Mouse (Mus musculus): ENCODE measurements around the gene Vps11.
"Not testable (repeated sequence)": the region's sequence is repeated elsewhere in the genome, so short reads cannot be mapped to it uniquely, and the experiment has no call there.

Vps11 gene

DNA sequence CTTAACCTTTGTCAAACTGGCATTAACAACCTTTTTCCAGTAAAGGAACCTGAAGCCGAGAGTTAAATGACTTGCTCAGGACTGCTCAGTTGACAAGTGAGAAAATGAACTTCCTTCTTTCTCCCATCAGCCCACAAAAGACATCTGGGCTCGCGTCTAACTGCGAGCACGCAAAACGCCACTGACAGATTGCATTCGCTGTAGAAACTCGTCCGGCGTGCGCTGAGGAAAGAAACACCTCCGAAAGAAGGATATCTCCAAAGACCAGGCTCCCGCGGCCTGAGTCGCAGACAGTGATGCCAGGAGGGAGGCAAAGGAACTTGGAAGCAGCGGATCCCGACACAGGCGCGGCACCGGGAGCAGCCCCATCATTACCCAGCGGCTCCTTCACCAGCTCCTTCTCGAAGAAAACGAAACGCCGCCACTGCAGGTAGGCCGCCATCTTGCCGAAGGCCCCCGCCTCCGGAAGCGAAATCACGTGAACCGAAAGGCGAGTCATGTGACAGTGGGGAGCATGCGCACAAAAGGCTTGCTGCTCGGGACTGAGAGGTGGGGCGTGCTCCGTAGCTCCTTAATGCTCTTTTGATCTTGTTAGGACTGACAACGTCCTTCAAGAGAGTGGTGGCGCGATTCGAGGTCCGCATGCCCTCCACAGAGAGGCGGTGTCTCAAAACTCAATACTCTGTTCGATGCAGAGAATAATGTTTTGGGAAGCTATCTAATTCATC is at the start of gene Vps11:
Gene Vps11 (minus strand): TSS at position 481 of the 728 bp plus-strand sequence.
- peak; percentile 87 for DNase-seq (ENCODE audit: low spot score)

GRCm38 (mm10) chr9:44410647-44411336 is 49.3 kb upstream of the Vps11 start:
- no peak for DNase-seq (ENCODE audit: low spot score)

DNA sequence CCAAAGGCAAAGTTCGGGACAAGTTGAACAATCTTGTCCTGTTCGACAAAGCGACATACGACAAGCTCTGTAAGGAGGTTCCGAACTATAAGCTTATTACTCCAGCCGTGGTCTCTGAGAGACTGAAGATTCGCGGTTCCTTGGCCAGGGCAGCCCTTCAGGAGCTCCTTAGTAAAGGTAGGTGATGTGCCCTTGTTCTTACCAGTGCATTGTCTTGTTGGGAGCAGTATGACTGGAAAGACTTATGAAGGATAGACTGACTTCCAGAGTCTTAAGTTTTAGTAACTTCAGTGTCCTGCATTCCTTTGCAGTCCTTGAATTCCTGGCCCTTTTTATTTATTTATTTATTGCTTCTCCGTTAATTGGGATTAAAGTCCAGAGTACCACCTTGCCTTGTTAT is 47.2 kb upstream of the Vps11 start:
- not testable (repeated sequence) for DNase-seq (ENCODE audit: low spot score)

- DNase-seq (ENCODE audit: low spot score): no peak
Measured at GRCm38 (mm10) chr9:44407752-44408097, 46.3 kb upstream of the Vps11 start.

- DNase-seq (ENCODE audit: low spot score): peak; percentile 65
Measured at GRCm38 (mm10) chr9:44406906-44407751, 45.7 kb upstream of the Vps11 start, which contains the start of the genes Rps25 and Trappc4. Gene Rps25, plus strand, starts transcription at chr9:44407139. Gene Trappc4, minus strand, starts transcription at chr9:44407600.

GRCm38 (mm10) chr9:44405011-44405410 is 43.5 kb upstream of the Vps11 start:
- DNase-seq (ENCODE audit: low spot score): no peak

GRCm38 (mm10) chr9:44401081-44401480 is 39.6 kb upstream of the Vps11 start:
- DNase-seq (ENCODE audit: low spot score): no peak

- DNase-seq (ENCODE audit: low spot score): no peak
Measured at GRCm38 (mm10) chr9:44399795-44400114, 38.3 kb upstream of the Vps11 start.

DNA sequence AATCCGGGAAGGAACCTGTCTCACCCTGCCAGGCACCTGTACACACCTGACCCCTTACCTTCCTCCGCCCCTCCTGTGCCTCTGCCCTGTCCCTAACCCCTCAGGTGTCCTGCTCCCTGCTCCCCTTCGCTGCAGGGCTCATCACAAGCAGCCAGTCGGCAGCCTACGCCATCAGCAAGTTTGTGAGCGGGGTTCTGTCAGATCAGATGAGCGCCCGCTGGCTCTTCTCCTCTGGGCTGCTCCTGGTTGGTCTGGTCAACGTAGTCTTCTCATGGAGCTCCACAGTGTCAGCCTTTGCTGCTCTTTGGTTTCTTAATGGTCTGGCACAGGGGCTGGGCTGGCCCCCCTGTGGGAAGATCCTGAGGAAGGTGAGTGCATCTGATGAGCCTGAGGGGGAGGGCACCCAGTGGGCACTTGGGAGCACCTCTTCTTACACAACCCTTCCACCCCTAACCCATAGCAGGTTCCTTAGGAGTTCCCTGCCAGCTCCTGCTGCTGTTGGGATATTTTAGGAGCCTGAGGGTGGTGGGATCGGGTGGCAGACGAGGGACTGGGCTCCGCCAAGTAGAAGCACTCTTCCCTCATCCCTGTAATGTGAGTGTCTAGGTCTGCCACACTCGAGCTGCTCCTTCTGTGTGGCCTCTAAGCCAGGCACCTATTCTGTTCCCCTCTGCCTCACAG is 37.8 kb upstream of the Vps11 start:
- DNase-seq (ENCODE audit: low spot score): no peak

DNA sequence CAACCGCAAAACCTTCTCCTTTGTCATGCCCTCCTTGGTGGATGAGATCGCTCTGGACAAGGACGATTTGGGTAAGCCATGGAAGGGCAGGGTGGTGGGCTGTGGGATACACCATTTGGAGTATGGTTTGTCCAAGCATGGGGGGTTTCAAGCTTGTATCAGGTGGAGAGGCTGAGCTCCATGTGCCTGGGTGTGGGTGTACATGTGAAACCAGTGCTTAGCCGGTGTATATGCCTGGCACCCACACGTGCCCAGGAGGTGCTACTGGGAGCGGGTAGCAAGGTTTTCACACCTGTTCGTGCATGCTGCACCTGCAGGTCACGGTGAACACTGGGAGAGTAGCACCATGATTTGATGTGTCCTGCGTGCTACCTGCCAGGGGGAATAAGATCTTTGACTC is 37.1 kb upstream of the Vps11 start:
- DNase-seq (ENCODE audit: low spot score): no peak

GRCm38 (mm10) chr9:44398087-44398486 is 36.6 kb upstream of the Vps11 start:
- no peak for DNase-seq (ENCODE audit: low spot score)

GRCm38 (mm10) chr9:44396684-44397411 is 35.4 kb upstream of the Vps11 start, which contains the start of gene Slc37a4:
Gene Slc37a4, plus strand, starts transcription at chr9:44396852.
- peak; percentile 78 for DNase-seq (ENCODE audit: low spot score)

- no peak for DNase-seq (ENCODE audit: low spot score)
Measured at GRCm38 (mm10) chr9:44391466-44391865, 30.0 kb upstream of the Vps11 start.

DNA sequence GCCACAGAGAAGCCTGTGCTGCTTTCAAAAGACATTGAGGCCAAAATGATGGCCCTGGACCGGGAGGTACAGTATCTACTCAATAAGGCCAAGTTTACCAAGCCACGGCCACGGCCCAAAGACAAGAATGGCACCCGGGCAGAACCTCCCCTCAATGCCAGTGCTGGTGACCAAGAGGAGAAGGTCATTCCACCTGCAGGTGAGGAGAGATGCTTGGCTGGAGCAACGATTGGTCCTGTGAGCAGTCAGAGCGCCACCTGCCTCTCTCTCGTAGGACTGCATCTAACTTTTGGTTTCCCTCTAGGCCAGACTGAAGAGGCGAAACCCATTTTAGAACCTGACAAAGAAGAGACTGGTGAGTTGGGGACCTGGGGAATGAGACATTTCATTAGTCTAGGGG is 27.8 kb upstream of the Vps11 start:
- no peak for DNase-seq (ENCODE audit: low spot score)

GRCm38 (mm10) chr9:44387221-44387620 is 25.8 kb upstream of the Vps11 start:
- DNase-seq (ENCODE audit: low spot score): no peak

DNA sequence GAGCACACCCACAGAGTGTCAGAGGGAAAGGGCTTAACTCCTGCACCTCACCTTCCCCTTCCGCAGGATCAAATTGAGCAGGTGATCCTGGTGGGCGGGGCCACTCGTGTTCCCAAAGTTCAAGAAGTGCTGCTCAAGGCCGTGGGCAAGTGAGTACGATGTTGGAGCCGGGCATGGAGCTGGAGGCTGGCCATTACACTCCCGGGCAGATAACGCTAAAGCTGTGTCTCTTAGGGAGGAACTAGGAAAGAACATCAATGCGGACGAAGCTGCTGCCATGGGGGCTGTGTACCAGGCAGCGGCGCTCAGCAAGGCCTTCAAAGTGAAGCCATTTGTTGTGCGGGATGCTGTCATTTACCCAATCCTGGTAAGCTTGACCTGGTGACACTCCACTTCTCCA is 23.1 kb upstream of the Vps11 start:
- DNase-seq (ENCODE audit: low spot score): no peak

DNA sequence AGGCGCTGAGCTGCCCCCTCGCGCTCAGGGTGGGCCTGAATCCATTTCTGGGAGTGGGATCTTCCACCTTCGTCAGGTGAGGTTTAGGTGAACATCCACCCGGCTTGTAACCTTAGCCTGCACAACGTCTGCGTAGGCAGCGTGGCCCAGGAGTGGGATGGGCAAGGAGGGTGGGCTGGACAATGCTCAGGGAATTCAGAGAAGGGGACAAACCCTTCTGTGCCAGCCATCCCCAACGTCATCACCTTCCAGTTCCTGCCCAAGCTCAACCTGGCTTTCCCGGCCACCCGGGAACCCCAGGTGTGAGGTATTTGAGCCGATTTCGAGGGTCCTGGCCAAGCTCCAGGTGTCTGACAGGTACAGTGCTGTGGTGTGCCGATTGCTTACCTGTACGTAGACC is 18.4 kb upstream of the Vps11 start:
- no peak for DNase-seq (ENCODE audit: low spot score)

- DNase-seq (ENCODE audit: low spot score): peak; percentile 96
Measured at GRCm38 (mm10) chr9:44379054-44379834, 17.8 kb upstream of the Vps11 start, which contains the start of gene Hyou1. Gene Hyou1, plus strand, starts transcription at chr9:44379490.

- DNase-seq (ENCODE audit: low spot score): no peak
Measured at GRCm38 (mm10) chr9:44378153-44378730, 16.8 kb upstream of the Vps11 start.

DNA sequence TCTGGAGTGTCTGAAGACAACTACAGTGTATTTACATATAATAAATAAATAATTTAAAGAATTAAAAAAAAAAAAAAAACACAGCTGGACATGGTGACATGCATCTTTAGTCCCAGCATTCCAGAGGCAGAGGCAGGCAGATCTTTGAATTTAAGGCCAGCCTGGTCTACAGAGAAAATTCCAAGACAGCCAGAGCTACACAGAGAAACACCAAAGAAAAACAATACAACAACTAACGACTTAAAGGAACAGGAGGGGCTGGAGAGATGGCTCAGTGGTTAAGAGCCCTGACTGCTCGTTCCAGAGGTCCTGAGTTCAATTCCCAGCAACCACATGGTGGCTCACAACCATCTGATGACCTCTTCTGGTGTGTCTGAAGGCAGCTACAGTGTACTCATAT is 15.9 kb upstream of the Vps11 start:
- DNase-seq (ENCODE audit: low spot score): not testable (repeated sequence)

All from urinary bladder, postnatal 10 days (tissue).